Mouse (Mus musculus) thymus, adult 2 months (tissue): ENCODE measurements around the gene Mettl24.

Source experiments
- CTCF ChIP-seq: fragments of 200-500 bp; IDR thresholded peaks from 2 replicates; pipeline ENCODE4 v1.5.1; 2012; ENCODE audit warnings: mild to moderate bottlenecking, control low read depth, low read length, moderate library complexity, borderline replicate concordance; ENCODE audit not compliant: control insufficient read depth, poor library complexity, insufficient read depth; ENCODE audit errors: extremely low read depth
- POLR2A ChIP-seq: fragments of 200-500 bp; IDR thresholded peaks from 2 replicates; pipeline ENCODE4 v1.6.1; 2012; ENCODE audit warnings: mild to moderate bottlenecking, low read length, control low read depth, moderate library complexity; ENCODE audit not compliant: control insufficient read depth, poor library complexity, insufficient read depth; ENCODE audit errors: extremely low read depth

GRCm38 (mm10) chr10:40763084-40763720 lies 80.1 kb downstream of the Mettl24 start:
- TF ChIP-seq CTCF (no peak), POLR2A (no peak)
